Mouse (Mus musculus): ENCODE results near the gene Gm10491.

Gene Gm10491

DNA sequence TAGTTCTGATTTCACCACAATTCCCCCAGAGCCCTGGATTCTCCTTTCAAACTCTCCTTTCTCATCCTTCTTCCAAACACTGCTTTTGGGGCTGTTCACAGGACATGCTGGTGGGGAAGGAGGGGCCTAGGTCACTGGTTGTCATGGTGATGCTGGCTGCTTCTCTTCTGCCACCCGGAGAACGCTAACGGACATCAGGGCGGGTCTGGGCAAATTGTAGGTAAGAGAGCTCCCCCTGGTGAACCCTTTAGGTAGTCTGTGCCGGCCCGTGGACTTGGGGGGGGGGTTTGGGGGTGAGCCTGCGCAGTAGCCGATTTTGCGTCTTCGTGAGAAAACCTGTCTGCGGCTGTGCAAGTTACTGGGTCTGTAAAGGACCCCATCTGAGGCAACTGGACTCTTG lies 27.8 kb downstream of the Gm10491 start:
- peak; percentile 13 for DNase-seq (ENCODE audit: low spot score)

DNA sequence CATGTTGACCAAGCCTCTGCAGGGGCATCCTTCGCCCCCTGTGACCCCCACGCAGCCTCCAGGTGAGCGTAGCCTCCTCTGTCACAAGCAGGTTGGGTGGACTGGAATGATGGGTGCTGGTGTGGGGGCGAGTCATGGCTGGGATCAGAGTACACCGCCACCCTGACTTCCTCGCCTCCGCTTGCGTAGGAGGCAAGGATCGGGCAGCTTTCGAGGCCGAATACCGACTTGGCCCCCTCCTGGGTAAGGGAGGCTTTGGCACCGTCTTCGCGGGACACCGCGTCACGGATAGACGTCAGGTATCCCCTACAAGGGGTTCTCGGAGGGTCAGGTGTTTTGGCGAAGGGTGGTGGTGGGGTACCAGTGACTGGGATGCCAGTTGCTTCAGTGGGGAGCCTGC lies 29.1 kb downstream of the Gm10491 start:
- DNase-seq (ENCODE audit: low spot score) = no peak

DNA sequence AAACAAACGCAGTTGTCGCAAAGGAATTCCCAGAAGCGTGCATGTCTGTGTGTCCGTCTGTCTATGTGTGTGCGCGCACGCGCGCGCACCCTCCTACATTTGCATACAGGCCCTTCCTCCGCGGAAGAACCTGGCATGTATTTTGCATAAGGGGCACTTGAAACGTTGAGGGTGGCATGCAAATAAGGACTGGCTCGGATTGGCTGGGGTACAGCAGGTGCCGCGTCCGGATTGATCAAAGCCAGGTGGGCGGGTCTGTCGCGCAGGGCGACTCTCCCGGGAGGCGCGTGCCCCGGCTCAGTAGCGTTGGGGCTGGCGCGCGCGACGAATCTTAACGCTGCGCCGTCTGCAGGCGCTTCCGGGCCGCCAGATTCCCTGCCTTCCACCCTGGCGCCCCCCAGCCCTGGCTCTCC lies 29.6 kb downstream of the Gm10491 start, which contains the start of gene Pim2:
TSS of gene Pim2 (plus strand) at position 256 of the 413 bp plus-strand sequence.
- DNase-seq (ENCODE audit: low spot score) = peak; percentile 49

GRCm38 (mm10) chrX:7869826-7870225 lies 37.8 kb downstream of the Gm10491 start:
- DNase-seq (ENCODE audit: low spot score) = no peak

DNA sequence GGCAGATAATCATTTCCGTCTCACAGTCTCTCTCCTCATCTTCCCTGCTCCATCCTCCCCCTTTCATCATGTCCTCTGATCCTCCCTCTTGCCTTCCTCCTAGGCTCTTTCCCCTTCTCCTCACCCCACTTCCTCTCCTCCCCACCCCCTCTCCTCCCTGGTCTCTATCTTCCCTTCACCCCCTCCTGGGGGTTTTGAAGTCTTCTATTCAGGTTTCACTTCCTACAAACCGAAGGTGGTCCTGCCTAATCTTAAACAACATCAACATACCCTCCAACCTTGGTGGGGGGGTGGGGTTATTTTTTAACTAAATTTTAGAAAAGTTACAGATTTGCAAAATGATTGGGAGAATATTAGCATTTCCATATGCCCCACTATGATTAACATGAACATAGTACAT lies 39.1 kb downstream of the Gm10491 start:
- DNase-seq (ENCODE audit: low spot score) = no peak

DNA sequence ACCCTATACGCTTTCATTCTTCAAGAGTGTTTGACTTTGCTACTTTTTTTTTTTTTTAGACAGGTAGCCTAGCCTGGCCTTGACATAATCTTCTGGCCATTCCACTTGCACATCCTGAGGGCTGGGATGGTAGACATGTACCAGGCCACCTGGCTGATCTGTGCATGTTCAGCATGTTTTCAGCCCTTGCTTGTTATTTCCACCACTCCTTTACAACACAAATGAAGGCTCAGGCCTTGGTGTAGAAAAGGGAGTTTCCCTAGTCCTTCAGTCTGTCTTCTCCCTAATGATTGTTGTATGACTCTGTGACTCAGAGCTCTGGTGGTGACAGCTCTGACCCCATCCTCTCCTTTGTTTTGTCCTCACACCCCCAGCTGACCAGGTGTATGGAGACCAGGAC lies 40.5 kb downstream of the Gm10491 start:
- no peak for DNase-seq (ENCODE audit: low spot score)

DNA sequence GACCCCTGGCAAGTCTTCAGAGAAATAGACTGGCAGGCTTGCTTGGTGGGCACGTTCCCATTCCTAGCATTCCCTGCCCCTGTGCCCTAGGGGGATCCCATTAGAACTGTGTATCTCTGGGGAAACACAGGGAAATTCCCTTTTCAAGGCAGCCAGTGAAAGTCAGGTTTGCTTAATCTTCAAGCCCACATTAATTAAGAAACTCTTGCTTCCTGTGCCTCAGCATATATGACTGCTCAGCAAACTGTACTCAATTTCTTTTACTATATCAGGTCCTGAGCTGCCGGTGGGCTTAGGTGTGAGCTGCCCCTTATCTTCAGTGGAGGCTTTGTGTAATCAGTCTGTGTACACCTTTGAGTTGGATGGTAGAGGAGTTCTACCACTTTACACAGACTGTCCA lies 41.8 kb downstream of the Gm10491 start:
- DNase-seq (ENCODE audit: low spot score) = no peak

DNA sequence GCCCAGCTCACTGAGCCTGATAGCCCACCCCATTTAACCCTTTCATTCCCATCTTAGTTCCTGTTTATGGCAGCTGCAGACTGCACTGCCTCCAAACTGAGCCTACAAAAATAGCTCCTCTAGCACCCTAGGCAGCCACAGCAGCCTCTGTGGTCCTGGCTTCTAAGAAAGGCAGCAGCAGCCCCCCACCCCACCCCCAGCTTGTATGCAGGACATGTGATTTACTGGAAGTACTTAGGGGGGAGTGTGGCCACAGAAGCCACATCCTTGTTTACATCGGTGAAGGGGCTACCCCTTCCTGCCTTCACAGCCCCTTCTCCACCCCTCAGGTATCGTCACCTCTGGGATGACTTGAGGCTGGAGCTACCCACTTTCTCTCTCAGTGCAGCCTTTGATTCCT lies 42.3 kb downstream of the Gm10491 start:
- DNase-seq (ENCODE audit: low spot score) = no peak

GRCm38 (mm10) chrX:7864551-7864950 lies 43.1 kb downstream of the Gm10491 start:
- no peak for DNase-seq (ENCODE audit: low spot score)

DNA sequence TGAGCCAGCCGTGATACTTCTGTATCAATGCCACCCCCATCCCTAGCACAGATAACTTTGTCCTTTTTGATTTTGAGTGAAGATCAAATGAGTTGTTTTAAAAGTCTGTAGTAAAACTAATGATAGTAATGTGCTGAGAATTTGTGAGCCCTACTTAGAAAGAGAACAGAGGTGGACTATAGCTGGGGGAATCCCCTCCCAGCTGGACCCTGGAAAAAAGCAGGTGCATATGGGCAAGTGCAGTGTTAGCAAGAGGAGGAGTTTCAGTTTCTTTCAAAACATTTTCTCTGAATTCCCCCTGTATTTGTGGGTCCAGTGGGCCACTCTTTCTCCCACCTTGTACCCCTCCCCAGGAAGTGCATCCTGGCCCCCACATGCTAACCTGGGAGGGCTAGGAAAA lies 44.5 kb downstream of the Gm10491 start:
- no peak for DNase-seq (ENCODE audit: low spot score)

- no peak for DNase-seq (ENCODE audit: low spot score)
Measured at GRCm38 (mm10) chrX:7859191-7859753, 48.4 kb downstream of the Gm10491 start.

All from ovary, postnatal 14 days (tissue).